Mouse (Mus musculus): ENCODE results near the gene Dyrk4. TPM values are rescaled to one million over a fixed set of nuclear protein-coding genes. Genes with fewer than 3 reads are reported as not detected.

The Dyrk4 gene
- polyA plus RNA-seq (2017; shearing (Covaris generic)), result 0.38 TPM

GRCm38 (mm10) chr6:126921111-126921881 is at the start of gene Dyrk4:
Dyrk4 (minus strand) TSS chr6:126921839.

GRCm38 (mm10) chr6:126939487-126940171 is 18.0 kb upstream of the Dyrk4 start, which contains the start of the genes Rad51ap1 and D6Wsu163e:
Rad51ap1 (minus strand) TSS chr6:126939587.
D6Wsu163e (plus strand) TSS chr6:126939962.

GRCm38 (mm10) chr6:126852881-126853280 is 68.8 kb downstream of the Dyrk4 start, which contains the start of gene Akap3:
Akap3 (plus strand) TSS chr6:126853098.

GRCm38 (mm10) chr6:126848712-126849704 is 72.6 kb downstream of the Dyrk4 start, which contains the start of gene Ndufa9:
Ndufa9 (minus strand) TSS chr6:126849136.

Other genes starting within 250 kb of the Dyrk4 start
- gene Kcna6, start 181.2 kb downstream of the Dyrk4 start, polyA plus RNA-seq (2017; shearing (Covaris generic)), result not detected
- 179 TPM for gene Ndufa9, start 72.7 kb downstream of the Dyrk4 start, polyA plus RNA-seq (2017; shearing (Covaris generic))
- gene Akap3, start 68.7 kb downstream of the Dyrk4 start, polyA plus RNA-seq (2017; shearing (Covaris generic)), result not detected
- 5.2 TPM for gene Rad51ap1, start 17.7 kb upstream of the Dyrk4 start, polyA plus RNA-seq (2017; shearing (Covaris generic))
- 13.8 TPM for gene D6Wsu163e, start 18.1 kb upstream of the Dyrk4 start, polyA plus RNA-seq (2017; shearing (Covaris generic))
- not detected for gene Fgf6, start 93.7 kb upstream of the Dyrk4 start, polyA plus RNA-seq (2017; shearing (Covaris generic))
- gene Fgf23, start 151.1 kb upstream of the Dyrk4 start, polyA plus RNA-seq (2017; shearing (Covaris generic)), result not detected
- gene Tigar, start 187.7 kb upstream of the Dyrk4 start, polyA plus RNA-seq (2017; shearing (Covaris generic)), result 8.8 TPM
- gene Ccnd2, start 230.4 kb upstream of the Dyrk4 start, polyA plus RNA-seq (2017; shearing (Covaris generic)), result 1,438 TPM

Data from CD4-positive, CD25-positive, alpha-beta regulatory T cell, adult 9 weeks (primary cell).